Mouse (Mus musculus) frontal cortex, postnatal 10 days (tissue): ENCODE data around the gene Mapkbp1.
A peak's percentile ranks its signal among the peaks of the same experiment; 100 is the strongest.

Experiments
- DNase-seq, 2 experiments: peaks; one replicate each; pipeline ENCODE4 v3.0.0; 2022; ENCODE audit warnings: low spot score in 2 of 2, mixed read lengths in 1 of 2

The Mapkbp1 gene

GRCm38 (mm10) chr2:120049632-120050274 lies 77.3 kb downstream of the Mapkbp1 start:
- DNase-seq = no peak

GRCm38 (mm10) chr2:120051405-120051804 lies 78.9 kb downstream of the Mapkbp1 start:
- DNase-seq = no peak

GRCm38 (mm10) chr2:120054771-120055552 lies 82.5 kb downstream of the Mapkbp1 start:
- no peak for DNase-seq

GRCm38 (mm10) chr2:120055923-120056322 lies 83.4 kb downstream of the Mapkbp1 start:
- no peak for DNase-seq

GRCm38 (mm10) chr2:120058818-120059217 lies 86.3 kb downstream of the Mapkbp1 start:
- no peak for DNase-seq

- DNase-seq = no peak
Measured at GRCm38 (mm10) chr2:120059466-120059865, 87.0 kb downstream of the Mapkbp1 start.

GRCm38 (mm10) chr2:120060190-120060589 lies 87.7 kb downstream of the Mapkbp1 start:
- DNase-seq = no peak

GRCm38 (mm10) chr2:120060651-120061050 lies 88.2 kb downstream of the Mapkbp1 start:
- no peak for DNase-seq

- no peak for DNase-seq
Measured at GRCm38 (mm10) chr2:120062248-120062647, 89.7 kb downstream of the Mapkbp1 start.

- DNase-seq = no peak
Measured at GRCm38 (mm10) chr2:120064639-120065038, 92.1 kb downstream of the Mapkbp1 start.

GRCm38 (mm10) chr2:120065243-120065642 lies 92.7 kb downstream of the Mapkbp1 start:
- no peak for DNase-seq

- DNase-seq = no peak
Measured at GRCm38 (mm10) chr2:120066224-120066623, 93.7 kb downstream of the Mapkbp1 start.

GRCm38 (mm10) chr2:120068555-120069465 lies 96.3 kb downstream of the Mapkbp1 start:
- DNase-seq = peak; percentile 22 to 31

- DNase-seq = peak; percentile 44 to 69
Measured at GRCm38 (mm10) chr2:120069466-120069990, 97.0 kb downstream of the Mapkbp1 start.

- no peak for DNase-seq
Measured at GRCm38 (mm10) chr2:120074096-120074495, 101.6 kb downstream of the Mapkbp1 start.

GRCm38 (mm10) chr2:120076076-120076705 lies 103.7 kb downstream of the Mapkbp1 start:
- DNase-seq = no peak
